Mouse (Mus musculus) right cerebral cortex, postnatal 4 days (tissue): ENCODE results near the gene Gm21190.
"Not testable (repeated sequence)": the region's sequence is repeated elsewhere in the genome, so short reads cannot be mapped to it uniquely, and the experiment has no call there.

ENCODE experiments used
- DNase-seq: peaks from one replicate; pipeline ENCODE4 v3.0.0-alpha.2; 2022

Gm21190 gene

GRCm38 (mm10) chr5:15484616-15485015 lies 44.4 kb downstream of the Gm21190 start:
- not testable (repeated sequence) for DNase-seq

GRCm38 (mm10) chr5:15483576-15483975 lies 45.4 kb downstream of the Gm21190 start:
- not testable (repeated sequence) for DNase-seq

GRCm38 (mm10) chr5:15482815-15483214 lies 46.2 kb downstream of the Gm21190 start:
- not testable (repeated sequence) for DNase-seq

- not testable (repeated sequence) for DNase-seq
Measured at GRCm38 (mm10) chr5:15476423-15476822, 52.6 kb downstream of the Gm21190 start, which contains the start of gene Gm21149. Gene Gm21149, minus strand, starts transcription at chr5:15476523.
